Mouse (Mus musculus) lung, embryonic 16.5 days (tissue): ENCODE measurements around the gene Atp5g2. TPM values are rescaled to one million over a fixed set of nuclear protein-coding genes. Genes with fewer than 3 reads are reported as not detected.

Experiments used
- ATAC-seq: fragments of 200-750 bp; cut with Nextera tagmentation; 2 replicates; pipeline ENCODE4 v1.8.0; 2017; ENCODE audit warnings: low read depth, mild to moderate bottlenecking, moderate library complexity
- H3K27ac ChIP-seq: fragments of 300-500 bp; sonication (generic); 2 replicates; pipeline ENCODE4 v1.5.1; 2014; ENCODE audit warnings: mild to moderate bottlenecking, control low read depth, low read length
- H3K27me3 ChIP-seq: fragments of 300-500 bp; sonication (generic); 2 replicates; pipeline ENCODE4 v1.6.1; 2014; ENCODE audit warnings: low read depth, low read length, mixed read lengths; ENCODE audit not compliant: control insufficient read depth, insufficient read depth
- H3K36me3 ChIP-seq: fragments of 300-500 bp; sonication (generic); 2 replicates; pipeline ENCODE4 v1.6.1; 2014; ENCODE audit warnings: low read length; ENCODE audit not compliant: control insufficient read depth, insufficient read depth
- H3K4me1 ChIP-seq: fragments of 300-500 bp; sonication (generic); replicated peaks from 2 replicates; pipeline ENCODE4 v1.6.1; 2014; ENCODE audit warnings: low read length, mixed read lengths; ENCODE audit not compliant: control insufficient read depth, insufficient read depth
- H3K4me2 ChIP-seq: fragments of 300-500 bp; sonication (generic); 2 replicates; pipeline ENCODE4 v1.6.1; 2014; ENCODE audit warnings: low read depth, low read length, control low read depth
- H3K4me3 ChIP-seq: fragments of 300-500 bp; sonication (generic); 2 replicates; pipeline ENCODE4 v1.5.1; 2014; ENCODE audit warnings: mild to moderate bottlenecking, low read length, control low read depth
- H3K9ac ChIP-seq: fragments of 300-500 bp; sonication (generic); 2 replicates; pipeline ENCODE4 v1.6.1; 2014; ENCODE audit warnings: low read length, control low read depth
- H3K9me3 ChIP-seq: fragments of 300-500 bp; sonication (generic); 2 replicates; pipeline ENCODE4 v1.6.1; 2016; ENCODE audit warnings: low read length; ENCODE audit not compliant: control insufficient read depth
- WGBS: fragments of 180-500 bp; shearing (Covaris S2); extraction: QIAGEN DNeasy Blood & Tissue Kit; methylation state at CpG from one replicate; pipeline ENCODE4 v1.1.7; 2014; 5-methylcytosine and 5-hydroxymethylcytosine counted together
- microRNA counts: library from miRNA; unstranded; fragments of <30 nt; microRNA quantifications from one replicate; lab custom pipeline; 2016
- microRNA-seq: library from miRNA; unstranded; fragments of <30 nt; microRNA quantifications from one replicate; pipeline ENCODE4, GENCODE M21; 2016
- polyA plus RNA-seq: library from polyadenylated mRNA; unstranded; fragments of >200 nt; fragmentation: Nextera tagmentation; extraction: Ambion mirVana; gene quantifications from 2 replicates; pipeline ENCODE4 v1.2.1, GENCODE M21; 2015

The Atp5g2 gene
- polyA plus RNA-seq, 1 experiment from 2014 or later, result 73.6 TPM

DNA sequence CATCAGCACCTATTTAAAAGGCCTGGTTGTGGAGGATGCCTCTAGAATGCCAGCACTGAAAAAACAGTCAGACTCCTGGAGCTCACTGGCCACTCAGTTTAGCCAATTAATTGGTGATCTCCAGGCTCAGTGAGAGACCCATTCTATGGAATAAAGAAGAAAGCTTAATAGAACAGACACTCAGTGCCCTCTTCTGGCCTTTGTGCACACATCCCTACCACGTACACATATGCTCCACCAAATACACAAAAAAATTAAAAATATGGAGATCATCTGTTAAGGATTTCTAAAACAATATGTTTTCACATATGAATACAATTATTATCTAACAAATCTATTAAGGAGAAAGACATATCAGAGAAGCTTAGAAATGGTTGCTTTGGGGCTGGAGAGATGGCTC lies 51.4 kb downstream of the Atp5g2 start:
- Histone ChIP-seq H3K36me3 (no peaks in the 10 kb centered on the region; the same call in 1 of the 2 replicates), H3K4me3 (no peak overlapping the region), H3K4me1 (peaks cover 18% of the 10 kb centered on the region), H3K4me2 (no peak overlapping the region), H3K27me3 (no peaks in the 10 kb centered on the region), H3K9ac (no peak overlapping the region), H3K27ac (no peak overlapping the region), H3K9me3 (no peaks in the 10 kb centered on the region)
- no peak for ATAC-seq
- WGBS, result 88% methylated on average over 1 of the region's 1 CpGs

DNA sequence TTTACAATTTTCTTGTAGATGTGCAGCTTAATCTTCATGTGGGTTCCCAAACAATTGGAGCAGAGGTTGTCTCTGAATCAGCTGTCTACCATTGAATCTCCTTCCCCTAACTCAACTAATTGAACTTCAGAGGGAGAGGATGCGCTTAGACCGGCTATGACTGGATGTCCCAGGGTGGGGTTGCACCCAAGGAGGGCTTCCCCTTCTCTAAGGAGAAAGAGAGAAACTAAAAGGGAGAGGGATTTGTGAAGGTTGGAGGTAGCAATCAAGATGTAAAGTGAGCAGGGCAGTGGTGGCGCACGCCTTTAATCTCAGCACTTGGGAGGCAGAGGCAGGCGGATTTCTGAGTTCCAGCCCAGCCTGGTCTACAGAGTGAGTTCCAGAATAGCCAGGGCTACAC lies 52.7 kb downstream of the Atp5g2 start:
- no peak overlapping the region for H3K27ac ChIP-seq
- WGBS, result 97% methylated on average over 5 of the region's 5 CpGs

DNA sequence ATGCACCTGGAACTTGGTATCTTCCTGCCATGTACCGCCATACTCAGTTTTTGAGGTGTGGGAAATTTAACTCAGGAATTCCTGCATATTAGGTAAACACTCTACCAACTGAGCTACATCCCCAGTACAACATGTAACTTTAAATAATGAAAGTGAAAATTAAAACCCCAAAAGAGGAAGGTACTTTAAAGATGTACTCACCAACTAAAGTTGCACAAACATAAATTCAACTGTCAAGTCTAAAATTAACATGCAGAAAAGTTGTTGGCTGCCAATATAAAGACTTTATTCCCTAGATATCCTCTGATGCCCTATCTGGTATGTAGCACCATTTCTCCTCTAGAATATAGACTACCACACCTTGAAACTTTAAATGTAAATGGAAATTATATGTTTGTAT lies 54.5 kb downstream of the Atp5g2 start:
- ATAC-seq, result no peak
- no peak overlapping the region for H3K4me2 ChIP-seq

More for the DNA sequence above, 52.7 kb downstream of the Atp5g2 start:
- no peaks in the 10 kb centered on the region; the same call in 1 of the 2 replicates for H3K36me3 ChIP-seq
- no peaks in the 10 kb centered on the region for H3K27me3 ChIP-seq
- ATAC-seq, result no peak
- no peak overlapping the region for H3K4me3 ChIP-seq
- no peaks in the 10 kb centered on the region for H3K9me3 ChIP-seq
- no peak overlapping the region for H3K4me2 ChIP-seq
- peaks cover 17% of the 10 kb centered on the region for H3K4me1 ChIP-seq
- no peak overlapping the region for H3K9ac ChIP-seq

DNA sequence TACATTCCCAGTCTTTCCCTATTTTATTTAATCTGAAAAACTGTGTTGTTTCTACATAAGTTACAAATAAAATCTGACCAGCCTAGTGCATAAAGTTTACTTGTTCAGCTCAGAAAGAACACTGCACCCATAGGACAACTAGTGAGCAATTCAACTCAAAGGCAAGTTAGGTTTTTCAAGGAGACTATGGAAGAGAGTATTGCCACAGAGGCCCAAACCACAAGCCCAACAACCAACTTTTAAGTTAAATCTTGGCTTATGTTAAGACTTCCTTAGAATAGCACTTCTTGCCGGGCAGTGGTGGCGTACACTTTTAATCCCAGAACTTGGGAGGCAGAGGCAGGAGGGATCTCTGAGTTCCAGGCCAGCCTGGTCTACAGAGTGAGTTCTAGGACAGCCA lies 56.0 kb downstream of the Atp5g2 start:
- 89% methylated on average over 2 of the region's 2 CpGs for WGBS

More for the DNA sequence above, 54.5 kb downstream of the Atp5g2 start:
- Histone ChIP-seq H3K9me3 (no peaks in the 10 kb centered on the region), H3K4me1 (peaks cover 8% of the 10 kb centered on the region), H3K27me3 (no peaks in the 10 kb centered on the region), H3K36me3 (peaks cover 3% of the 10 kb centered on the region; the same call in 1 of the 2 replicates), H3K9ac (no peak overlapping the region), H3K4me3 (no peak overlapping the region), H3K27ac (no peak overlapping the region)
- WGBS, result 86% methylated on average over 1 of the region's 1 CpGs

DNA sequence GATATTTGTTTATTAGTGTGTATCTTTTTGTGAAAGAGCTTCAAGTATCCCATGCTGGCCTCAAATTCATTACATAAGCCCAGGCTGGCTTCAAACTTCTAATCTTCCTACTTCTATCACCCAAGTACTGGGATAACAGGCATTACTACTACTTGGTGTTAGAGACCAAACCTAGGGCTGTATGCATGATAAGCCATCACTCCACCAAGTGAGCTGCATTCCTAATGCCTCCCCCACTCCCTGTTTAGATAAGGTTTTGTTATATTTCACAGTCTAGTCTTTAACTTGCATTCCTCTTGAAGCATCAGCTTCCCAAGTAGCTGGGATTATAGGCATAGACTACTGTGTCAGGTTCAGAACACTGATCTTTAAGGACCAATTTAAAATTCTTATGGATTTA lies 57.9 kb downstream of the Atp5g2 start:
- Histone ChIP-seq H3K9ac (no peak overlapping the region), H3K27me3 (no peaks in the 10 kb centered on the region), H3K9me3 (no peaks in the 10 kb centered on the region), H3K4me3 (no peak overlapping the region), H3K36me3 (peaks cover 3% of the 10 kb centered on the region; the same call in 1 of the 2 replicates), H3K4me1 (peaks cover 2% of the 10 kb centered on the region; the same call in 1 of the 2 replicates), H3K4me2 (no peak overlapping the region), H3K27ac (no peak overlapping the region)
- no peak for ATAC-seq

More for the DNA sequence above, 56.0 kb downstream of the Atp5g2 start:
- Histone ChIP-seq H3K27me3 (no peaks in the 10 kb centered on the region), H3K9ac (no peak overlapping the region), H3K27ac (no peak overlapping the region), H3K9me3 (no peaks in the 10 kb centered on the region), H3K4me3 (no peak overlapping the region), H3K4me2 (no peak overlapping the region), H3K4me1 (no peaks in the 10 kb centered on the region), H3K36me3 (peaks cover 3% of the 10 kb centered on the region; the same call in 1 of the 2 replicates)
- no peak for ATAC-seq

DNA sequence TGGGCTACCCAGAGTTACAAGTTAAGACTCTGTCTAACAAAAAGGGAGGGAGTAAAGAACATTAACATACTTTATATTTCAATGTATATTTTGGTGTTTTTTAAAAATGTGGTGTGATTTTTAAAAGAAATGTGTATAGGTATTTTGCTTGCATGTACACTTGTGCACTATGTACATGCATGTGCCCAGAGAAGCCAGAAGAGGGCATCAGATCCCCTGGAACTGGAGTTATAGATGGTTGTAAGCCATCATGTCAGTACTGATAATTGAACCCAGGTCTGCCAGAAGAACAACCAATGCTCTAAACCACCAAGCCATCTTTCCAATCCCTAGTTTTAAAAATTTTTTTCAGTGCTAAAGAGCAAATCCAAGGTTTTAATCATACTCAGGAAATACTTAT lies 59.2 kb downstream of the Atp5g2 start:
- H3K36me3 ChIP-seq, result peaks cover 3% of the 10 kb centered on the region; the same call in 1 of the 2 replicates
- H3K4me1 ChIP-seq, result peaks cover 2% of the 10 kb centered on the region; the same call in 1 of the 2 replicates
- no peaks in the 10 kb centered on the region for H3K27me3 ChIP-seq
- H3K4me3 ChIP-seq, result no peak overlapping the region
- H3K27ac ChIP-seq, result no peak overlapping the region
- H3K4me2 ChIP-seq, result no peak overlapping the region
- ATAC-seq, result no peak
- H3K9ac ChIP-seq, result no peak overlapping the region
- no peaks in the 10 kb centered on the region for H3K9me3 ChIP-seq

MicroRNAs within 50 kb of the gene (microRNA counts, 519-probe panel; counts per million panel counts)
- microRNA mmu-miR-688 (lab: Ali Mortazavi, UCI), result 582 counts per million, percentile 4 among the panel's probes with 10 or more counts

Small RNAs within 50 kb of the gene (microRNA-seq; reads per million reads assigned to microRNA genes)
- not detected for gene Mir688

Other genes starting within 250 kb of the Atp5g2 start
- 1.5 TPM in 2 replicates for gene Amhr2, start 227.0 kb downstream of the Atp5g2 start, polyA plus RNA-seq
- gene Prr13, start 213.3 kb downstream of the Atp5g2 start, polyA plus RNA-seq, result 89.8 and 91.7 TPM in 2 replicates
- gene Pcbp2, start 201.8 kb downstream of the Atp5g2 start, polyA plus RNA-seq, result 199 and 204 TPM in 2 replicates
- gene Gm10337, start 168.6 kb downstream of the Atp5g2 start, polyA plus RNA-seq, result not detected in 2 replicates
- 12.5 and 13.2 TPM in 2 replicates for gene Map3k12, start 155.3 kb downstream of the Atp5g2 start, polyA plus RNA-seq
- gene Tarbp2, start 154.2 kb downstream of the Atp5g2 start, polyA plus RNA-seq, result 73.4 and 77.0 TPM in 2 replicates
- gene Npff, start 147.4 kb downstream of the Atp5g2 start, polyA plus RNA-seq, result 4.4 and 4.5 TPM in 2 replicates
- gene Gm28047, start 47.3 kb downstream of the Atp5g2 start, polyA plus RNA-seq, result not detected in 2 replicates
- gene Atf7, start 46.9 kb downstream of the Atp5g2 start, polyA plus RNA-seq, result 43.5 and 50.0 TPM in 2 replicates
- gene Calcoco1, start 49.8 kb upstream of the Atp5g2 start, polyA plus RNA-seq, result 61.7 and 68.5 TPM in 2 replicates
- gene Hoxc13, start 248.8 kb upstream of the Atp5g2 start, polyA plus RNA-seq, result not detected in 2 replicates